Mouse (Mus musculus): ENCODE measurements around the gene Lrrc46. TPM values are rescaled to one million over a fixed set of nuclear protein-coding genes. Genes with fewer than 3 reads are reported as not detected.

Lrrc46 gene
- polyA plus RNA-seq, 1 experiment: 0.82 TPM

Other genes with a start within 250 kb of the Lrrc46 start
- 184 and 186 TPM in 2 replicates for gene Nfe2l1, start 211.4 kb downstream of the Lrrc46 start, polyA plus RNA-seq (2012; rRNA removed)
- gene Copz2, start 191.5 kb downstream of the Lrrc46 start, polyA plus RNA-seq (2012; rRNA removed): 13.3 and 16.2 TPM in 2 replicates
- 37.8 and 45.8 TPM in 2 replicates for gene Cdk5rap3, start 124.9 kb downstream of the Lrrc46 start, polyA plus RNA-seq (2012; rRNA removed)
- gene Prr15l, start 113.3 kb downstream of the Lrrc46 start, polyA plus RNA-seq (2012; rRNA removed): not detected in 2 replicates
- gene Pnpo, start 97.4 kb downstream of the Lrrc46 start, polyA plus RNA-seq (2012; rRNA removed): 34.9 and 35.9 TPM in 2 replicates
- gene Sp2, start 58.4 kb downstream of the Lrrc46 start, polyA plus RNA-seq (2012; rRNA removed): 11.5 and 12.1 TPM in 2 replicates
- 0.50 and 0.62 TPM in 2 replicates for gene Sp6, start 28.0 kb downstream of the Lrrc46 start, polyA plus RNA-seq (2012; rRNA removed)
- gene Scrn2, start 11.5 kb downstream of the Lrrc46 start, polyA plus RNA-seq (2012; rRNA removed): 6.1 and 6.3 TPM in 2 replicates
- 60.2 and 66.3 TPM in 2 replicates for gene Mrpl10, start 153 bp upstream of the Lrrc46 start, polyA plus RNA-seq (2012; rRNA removed)
- gene Osbpl7, start 9.2 kb upstream of the Lrrc46 start, polyA plus RNA-seq (2012; rRNA removed): 11.2 and 14.0 TPM in 2 replicates
- gene Tbx21, start 73.9 kb upstream of the Lrrc46 start, polyA plus RNA-seq (2012; rRNA removed): 9.7 and 10.1 TPM in 2 replicates
- 51.1 and 62.2 TPM in 2 replicates for gene Tbkbp1, start 110.1 kb upstream of the Lrrc46 start, polyA plus RNA-seq (2012; rRNA removed)
- gene Kpnb1, start 146.5 kb upstream of the Lrrc46 start, polyA plus RNA-seq (2012; rRNA removed): 76.4 and 80.7 TPM in 2 replicates
- 82.1 and 103 TPM in 2 replicates for gene Npepps, start 239.2 kb upstream of the Lrrc46 start, polyA plus RNA-seq (2012; rRNA removed)

All from frontal cortex, adult 2 months (tissue).